Mouse (Mus musculus) right cerebral cortex, postnatal 36 days (tissue): ENCODE measurements at regions not wholly inside any gene's neighbourhood (a gene's known extent, or its start where the extent isn't known, plus 50 kb on each side); places are given as distances from the start of the nearest gene placed in this dataset.

Experiments
- DNase-seq, 2 experiments: peaks; one replicate each; pipeline ENCODE4 v3.0.0; 2022; ENCODE audit warnings: low spot score in 2 of 2, mixed read lengths in 1 of 2

DNA sequence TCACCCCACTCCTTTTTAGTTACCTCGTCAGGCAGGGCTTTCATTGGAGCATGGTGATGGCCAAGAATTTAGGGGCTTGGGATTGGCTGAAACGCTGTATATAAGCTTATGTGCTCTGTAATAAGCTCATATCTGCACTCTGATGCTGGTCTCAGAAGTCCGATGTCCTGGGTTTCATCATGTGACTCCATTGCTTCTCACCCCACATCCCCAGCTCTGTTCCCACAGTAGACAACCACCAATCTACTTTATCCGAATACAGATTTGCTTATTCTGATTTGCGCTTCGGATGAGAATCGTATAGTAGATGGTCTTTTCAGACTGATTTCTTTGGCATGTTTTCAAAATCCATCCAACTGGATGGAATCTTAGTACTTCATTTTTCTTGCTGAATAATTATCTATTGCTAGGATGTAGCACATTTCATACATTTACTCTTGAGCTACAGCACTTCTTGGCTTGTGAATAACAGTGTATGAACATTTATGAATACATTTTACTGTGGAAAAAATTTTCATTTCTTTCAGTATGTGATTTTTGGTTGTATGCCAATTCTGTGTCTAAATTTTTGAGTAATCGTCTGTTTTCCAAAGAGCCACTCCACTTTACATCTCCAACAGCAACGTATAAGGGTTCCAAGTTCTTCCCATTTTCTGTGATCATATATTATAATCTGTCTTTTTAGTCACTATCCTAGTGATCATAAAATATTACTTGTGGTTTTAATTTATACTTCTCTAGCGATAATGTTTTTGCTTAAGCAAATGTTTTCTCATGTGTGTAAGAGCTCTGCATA, 185.7 kb downstream of the Hace1 start:
- DNase-seq, result no peak

DNA sequence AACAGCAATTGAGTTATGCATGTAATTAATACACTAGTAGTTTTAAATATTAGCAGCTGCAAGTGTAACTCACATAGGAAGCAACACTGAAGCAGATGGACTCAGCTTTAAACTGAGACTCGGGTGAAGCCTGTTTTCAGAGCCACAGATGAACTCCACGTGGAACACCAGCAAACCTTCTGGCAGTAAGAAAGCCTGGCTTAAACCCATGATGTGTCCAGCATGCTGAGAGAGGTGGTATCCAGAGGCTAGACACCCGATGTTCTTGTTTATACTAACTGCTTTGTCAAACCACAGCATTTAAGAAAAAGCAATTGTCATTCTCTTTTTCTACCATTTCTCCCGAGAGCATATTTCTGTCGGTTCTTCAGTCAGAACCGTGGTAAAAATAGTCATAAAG, 202.1 kb downstream of the Hace1 start:
- DNase-seq, result no peak

DNA sequence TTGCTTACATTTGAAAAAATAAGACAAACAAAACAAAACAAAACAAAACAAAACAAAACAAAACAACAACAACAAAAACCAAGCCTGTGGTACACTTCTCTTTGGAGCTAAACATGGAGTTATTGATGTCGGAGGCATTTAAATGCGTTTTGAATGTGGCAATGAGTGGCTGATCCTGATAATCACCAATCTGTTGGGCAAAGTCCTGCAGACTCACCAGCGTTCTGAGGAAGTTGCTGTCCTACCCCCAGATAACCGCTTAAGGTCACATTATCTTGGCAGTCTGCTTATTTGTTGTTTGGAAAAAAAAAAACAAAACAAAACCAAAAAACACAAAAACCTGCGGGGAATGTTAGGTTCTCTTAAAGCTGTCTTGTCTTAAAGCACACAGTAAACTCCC, 205.4 kb downstream of the Hace1 start:
- no peak for DNase-seq

DNA sequence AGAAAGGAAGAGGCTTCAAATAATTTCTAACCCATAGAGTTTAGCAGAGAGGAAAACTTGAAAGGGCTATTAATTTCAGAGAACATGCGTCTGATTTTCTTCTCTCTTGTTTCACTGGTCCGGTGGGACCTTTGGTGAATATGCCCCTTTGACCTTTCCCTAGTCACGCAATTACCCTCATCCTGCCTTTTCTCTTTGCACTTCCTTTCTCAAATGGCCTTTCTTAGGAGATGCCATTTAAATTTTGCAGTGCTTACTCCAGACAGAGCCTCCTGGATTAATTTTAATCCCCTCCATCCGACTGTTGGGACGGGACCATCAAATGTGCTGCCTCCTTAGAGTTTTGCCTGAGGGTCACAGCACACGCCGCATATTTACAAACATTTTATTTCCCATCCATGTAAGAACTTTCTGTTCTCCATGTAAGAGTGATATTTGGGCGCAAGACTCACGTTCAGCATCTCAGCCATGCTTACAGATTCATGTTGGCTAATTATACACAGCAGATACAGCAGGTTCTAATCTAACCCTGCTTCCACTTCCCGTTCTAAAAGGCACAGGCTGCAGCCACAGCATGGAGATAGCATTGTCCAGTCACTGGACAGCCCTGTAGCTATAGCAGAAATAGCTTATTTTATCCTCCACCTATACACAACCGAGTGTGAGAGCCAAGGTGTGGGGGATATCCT, 206.0 kb downstream of the Hace1 start:
- DNase-seq, result no peak

DNA sequence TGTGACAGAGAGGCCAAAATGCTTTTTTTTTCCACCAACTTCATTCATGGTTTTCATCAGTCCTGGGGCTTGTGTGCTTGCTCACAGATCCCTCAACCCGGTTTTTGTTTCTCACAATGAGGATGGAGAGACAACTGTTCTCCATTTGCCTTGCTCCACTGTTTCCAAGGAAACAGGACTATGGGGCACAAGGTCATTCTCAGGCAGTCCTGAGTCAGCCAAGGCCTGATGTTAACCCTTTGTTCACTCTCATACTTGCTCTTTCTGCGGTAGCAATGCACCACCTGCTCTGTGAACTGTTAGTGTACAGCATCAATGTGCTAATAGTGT, 206.5 kb downstream of the Hace1 start:
- DNase-seq, result no peak

- DNase-seq, result peak in 1 of 2 experiments; percentile 13
Measured at GRCm38 (mm10) chr10:45784575-45784974, 206.9 kb downstream of the Hace1 start.

GRCm38 (mm10) chr10:45788356-45788755, 210.7 kb downstream of the Hace1 start:
- no peak for DNase-seq

DNA sequence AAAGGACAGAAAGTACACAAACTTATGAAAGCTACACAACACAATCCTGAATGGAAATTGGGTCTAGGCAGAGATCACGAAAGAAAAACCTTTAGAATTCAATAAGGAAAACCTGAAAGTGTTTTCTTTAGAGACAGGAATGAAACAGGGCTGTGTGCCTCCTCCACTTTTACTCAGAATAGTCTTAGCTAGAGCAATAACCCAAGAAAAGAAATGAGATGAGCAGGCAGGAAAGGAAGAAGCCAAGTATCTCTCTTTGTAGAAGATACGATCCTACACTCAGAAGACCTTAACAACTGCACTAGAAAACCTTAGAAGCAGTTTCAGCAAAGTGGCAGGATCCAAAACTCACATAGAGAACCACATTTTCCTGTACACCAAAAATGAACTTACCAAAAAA, 218.0 kb downstream of the Hace1 start:
- DNase-seq, result no peak

DNA sequence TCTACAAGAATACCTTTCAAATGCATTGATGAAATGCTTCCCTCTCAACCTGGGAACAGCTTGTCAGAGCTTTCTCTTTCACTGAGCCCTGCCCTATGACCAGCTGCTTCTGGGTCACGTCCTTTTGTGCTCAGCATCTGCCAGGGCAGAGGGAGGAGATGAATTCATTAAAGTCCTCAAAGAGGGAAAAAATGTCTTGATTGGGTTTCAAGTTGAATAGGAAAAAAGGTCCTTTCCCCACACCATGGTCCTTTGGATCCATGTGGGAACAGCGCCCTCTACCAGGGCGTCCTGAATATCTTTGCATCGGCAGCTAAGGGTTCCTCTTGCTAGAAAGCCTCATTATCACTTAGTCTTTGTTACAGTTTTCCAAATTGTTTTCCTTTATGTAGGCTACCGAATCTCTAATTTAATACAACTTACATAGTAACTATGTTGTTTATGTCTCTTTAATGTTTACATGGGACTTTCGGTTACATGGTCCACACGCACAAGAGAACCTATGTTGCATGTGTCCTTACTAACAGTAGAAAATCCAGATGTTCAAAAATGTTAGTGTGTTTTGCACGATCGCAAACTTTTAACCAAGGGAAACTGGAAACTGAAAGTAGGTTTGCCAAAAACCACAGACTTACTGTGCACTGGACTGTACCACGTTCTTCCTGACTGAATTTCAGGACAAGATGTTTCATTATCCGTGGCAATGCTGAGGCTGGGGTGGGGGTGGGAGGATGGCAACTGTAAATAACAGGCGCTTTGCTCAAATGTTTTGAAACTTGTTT, 222.6 kb downstream of the Hace1 start:
- DNase-seq, result no peak

DNA sequence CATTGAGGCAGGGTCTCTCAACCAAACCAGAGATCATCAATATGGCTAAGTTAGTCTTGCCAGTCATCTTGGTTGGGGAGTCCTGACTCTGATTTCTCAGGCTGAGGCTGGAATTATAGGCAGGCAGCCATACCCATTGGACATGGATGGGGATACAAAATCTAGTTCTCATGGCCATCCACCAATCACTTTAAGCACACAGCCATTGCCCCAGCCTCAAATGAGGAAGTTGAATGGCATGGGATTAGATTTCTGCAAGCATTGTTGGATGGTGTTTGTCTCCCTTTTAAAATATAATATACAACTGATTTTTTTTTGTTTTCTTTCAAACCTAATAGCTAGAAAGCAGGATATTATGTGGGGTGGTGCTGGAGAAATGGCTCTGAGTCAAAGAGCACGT, 223.8 kb downstream of the Hace1 start:
- no peak for DNase-seq

DNA sequence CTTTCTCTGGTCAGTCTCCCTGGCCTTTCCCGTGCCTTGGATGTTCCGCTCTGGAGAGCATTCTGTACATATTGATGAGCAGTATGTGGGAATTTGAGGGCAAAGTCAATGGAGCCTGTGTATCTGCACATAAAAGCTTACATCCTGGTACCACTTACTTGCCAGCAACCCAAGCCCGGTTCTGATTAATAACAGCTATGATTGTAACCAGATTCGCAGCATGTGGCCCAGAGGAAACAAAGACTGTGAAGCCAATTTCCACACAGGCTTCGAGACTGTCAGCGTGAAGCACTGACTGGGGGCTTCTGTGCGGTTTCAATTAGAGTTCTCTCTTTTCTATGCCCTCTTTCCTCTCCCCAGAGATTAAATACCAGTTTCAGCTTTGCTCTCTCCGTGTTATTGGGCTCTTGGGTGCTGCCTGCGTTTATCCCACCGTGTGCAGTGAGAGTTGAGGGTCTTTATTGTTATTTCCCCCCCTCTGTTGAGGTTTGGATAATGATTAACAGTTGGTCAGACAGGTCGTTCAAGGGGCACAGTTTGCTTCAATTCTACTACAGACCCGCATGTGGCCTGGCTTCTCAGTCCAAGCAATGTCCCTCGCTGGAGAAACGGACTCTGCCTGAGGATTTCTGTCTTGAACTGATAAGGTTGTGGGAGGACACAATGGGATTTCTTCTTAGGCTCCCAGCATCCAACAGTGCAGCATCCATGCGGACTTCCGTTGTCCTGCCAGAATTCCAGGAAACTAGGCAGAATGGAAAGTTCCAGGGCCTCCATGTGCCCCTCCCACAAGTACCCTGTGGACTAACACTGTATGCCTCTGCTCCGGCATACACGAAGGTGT, 229.6 kb downstream of the Hace1 start:
- DNase-seq, result no peak

DNA sequence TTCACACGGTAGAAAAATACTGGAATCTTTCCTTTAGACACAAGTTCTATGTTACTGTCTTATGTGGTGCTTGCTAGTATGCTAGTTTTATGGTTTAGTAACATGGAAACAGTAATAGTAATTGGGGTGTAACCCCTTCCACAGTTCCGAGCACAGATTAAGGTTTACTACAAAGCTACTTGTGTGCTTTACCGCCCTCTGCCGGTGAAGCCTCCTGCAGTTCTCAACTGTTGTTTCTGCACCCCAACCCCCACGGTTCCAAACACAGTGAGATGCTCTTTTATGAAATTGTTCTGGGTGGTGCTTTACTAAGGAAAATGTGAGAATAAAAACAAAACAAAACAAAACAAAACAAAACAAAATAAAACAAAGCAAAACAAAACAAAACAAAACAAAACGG, 234.3 kb downstream of the Hace1 start:
- DNase-seq, result no peak

DNA sequence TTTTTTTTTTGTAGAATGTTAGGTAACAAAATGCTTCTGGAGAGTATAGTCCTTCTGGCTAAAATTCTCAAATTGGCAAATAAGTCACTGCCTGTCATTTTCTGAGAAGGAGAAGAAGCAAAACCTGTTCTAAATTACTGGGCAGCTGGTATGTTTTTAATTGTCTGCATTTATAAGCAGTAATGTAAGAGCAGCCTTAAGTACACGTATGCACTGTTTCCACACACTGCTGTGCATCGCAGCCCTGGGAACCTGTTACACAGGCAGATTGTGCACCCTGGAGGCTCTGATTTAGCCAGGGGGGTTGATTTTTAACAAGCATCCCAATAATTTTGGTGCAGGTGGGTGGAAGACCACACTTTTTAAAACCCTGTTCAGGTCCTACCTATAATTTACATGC, 236.2 kb downstream of the Hace1 start:
- no peak for DNase-seq

GRCm38 (mm10) chr10:45816679-45817078, 239.1 kb downstream of the Hace1 start:
- DNase-seq, result no peak

DNA sequence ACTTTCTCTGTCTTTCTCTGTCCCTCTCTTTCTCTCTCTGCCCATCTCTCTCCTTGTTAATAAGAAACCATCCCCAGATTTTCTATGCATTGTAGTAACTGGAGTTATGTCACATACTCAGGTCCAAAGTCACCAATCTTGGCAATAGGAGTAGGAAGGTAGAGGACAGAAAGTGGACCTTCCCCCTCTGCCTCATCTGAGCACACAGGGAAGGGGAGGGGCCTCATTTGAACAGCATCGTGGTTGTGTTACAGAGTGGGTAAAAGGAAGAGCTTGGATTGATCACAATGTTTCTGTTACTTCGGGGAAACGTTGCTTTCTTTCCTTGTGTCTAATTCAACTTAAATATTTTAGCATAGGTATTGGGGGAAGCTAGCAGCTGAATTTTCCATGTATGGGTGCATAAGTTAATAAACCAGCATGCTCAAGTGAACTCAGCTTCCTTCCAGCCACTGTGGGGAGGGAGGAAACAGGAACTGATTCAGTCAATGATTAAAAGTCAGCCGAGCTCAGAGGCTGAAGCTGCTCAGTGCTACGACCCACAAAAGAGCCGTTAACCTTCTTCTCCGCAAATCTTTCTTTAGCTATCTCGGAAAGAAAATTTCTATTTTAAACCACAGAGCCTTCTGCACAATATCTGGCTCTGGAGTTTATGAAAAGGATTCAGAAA, 243.5 kb downstream of the Hace1 start:
- no peak for DNase-seq

DNA sequence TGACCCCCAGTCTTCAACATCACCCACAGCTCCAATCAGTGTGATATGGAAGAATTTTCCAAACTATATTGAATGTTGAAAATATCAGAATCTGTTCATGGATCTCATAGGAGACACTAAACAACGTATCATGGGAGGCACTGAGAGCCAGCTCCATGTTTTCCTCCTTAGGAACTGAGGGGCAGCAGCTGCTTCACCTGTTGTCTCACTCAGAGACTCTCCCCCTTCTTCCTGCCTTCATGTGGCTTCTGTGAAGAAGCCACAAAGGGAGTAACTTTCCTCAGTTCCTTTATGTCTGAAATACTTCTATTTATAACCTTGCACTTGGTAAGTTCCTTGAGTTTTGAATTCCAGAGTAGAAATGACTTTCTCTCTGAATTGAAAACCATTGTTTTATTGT, 244.6 kb downstream of the Hace1 start:
- no peak for DNase-seq

DNA sequence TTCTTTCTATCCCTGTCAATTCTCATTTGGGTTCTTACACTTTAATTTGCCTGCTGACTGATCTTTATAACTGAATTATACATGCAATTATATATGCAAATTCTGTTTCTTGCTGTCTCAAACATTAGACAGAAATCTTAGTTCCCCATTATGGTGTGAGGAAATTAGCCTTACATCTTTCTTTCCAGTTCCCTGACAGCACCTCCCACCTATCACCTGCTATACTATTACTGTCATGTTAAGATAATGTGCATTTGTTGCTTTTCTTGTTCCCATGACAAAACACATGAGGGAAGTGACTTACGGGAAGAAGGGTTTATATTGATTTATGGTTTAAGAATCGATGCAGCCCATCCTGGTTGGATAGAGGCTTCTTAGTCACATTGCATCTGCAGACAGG, 246.0 kb downstream of the Hace1 start:
- DNase-seq, result no peak

DNA sequence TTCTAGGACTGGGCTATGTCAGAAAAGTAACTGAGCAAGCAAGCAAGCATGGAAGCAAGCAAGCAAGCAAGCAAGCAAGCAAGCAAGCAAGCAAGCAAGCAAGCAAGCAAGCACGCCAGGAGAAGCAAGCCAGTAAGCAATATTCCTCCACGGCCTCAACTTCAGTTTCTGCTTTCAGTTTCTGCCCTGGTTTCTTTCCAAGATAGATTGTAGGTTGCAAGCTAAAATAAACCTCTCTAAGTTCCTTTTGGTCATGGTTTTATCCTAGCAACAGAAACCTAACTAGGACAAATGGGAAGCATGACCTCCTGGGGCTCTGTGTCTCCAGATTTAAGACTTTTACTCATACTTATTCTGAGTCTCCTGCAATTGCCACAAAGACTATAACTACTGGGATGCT, 271.0 kb downstream of the Hace1 start:
- no peak for DNase-seq

DNA sequence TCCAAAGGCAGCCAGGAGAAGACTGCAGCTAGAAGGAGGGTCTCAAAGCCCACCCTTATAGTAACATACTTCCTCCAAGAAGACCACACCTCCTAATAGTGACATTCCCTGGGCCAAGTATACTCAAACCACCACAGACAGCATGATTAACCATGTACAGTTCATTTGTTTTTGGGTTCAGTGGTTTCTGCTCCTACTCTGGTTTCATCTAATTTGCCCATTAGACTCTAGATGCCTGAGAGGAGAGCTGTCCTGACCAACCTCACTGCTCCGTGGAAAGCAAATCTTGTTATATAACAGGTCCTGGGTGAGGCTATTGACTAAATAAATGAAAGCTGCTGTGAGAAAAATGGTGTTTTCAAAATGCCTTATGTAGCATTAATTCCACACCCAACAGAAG, 272.2 kb downstream of the Hace1 start:
- no peak for DNase-seq

DNA sequence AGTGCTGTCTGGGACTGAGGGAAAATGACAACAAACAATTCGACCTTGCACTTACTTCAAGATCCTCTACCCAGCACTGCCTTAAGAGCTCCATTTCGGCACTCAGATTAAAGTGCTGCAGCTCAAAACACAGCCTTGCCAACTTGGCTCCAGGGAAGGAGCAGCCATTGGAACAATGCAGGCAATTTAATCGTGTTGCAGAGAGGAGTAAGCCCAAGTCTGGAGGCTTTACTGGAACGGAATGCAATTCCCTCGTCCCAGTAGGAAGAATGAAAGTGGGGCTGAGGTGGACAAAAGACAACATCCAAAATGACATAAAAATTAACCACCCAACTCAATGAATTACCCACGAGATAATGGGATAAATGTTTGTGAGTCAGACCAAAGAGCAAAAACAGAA, 273.0 kb downstream of the Hace1 start:
- no peak for DNase-seq

GRCm38 (mm10) chr10:45852688-45853087, 275.1 kb downstream of the Hace1 start:
- DNase-seq, result no peak
